Mouse (Mus musculus) embryonic facial prominence, embryonic 15.5 days (tissue): ENCODE data around the gene Ccp110. TPM values are rescaled to one million over a fixed set of nuclear protein-coding genes. Genes with fewer than 3 reads are reported as not detected.

Experiments
- ATAC-seq: fragments of 200-750 bp; cut with Nextera tagmentation; 2 replicates; pipeline ENCODE4 v1.8.0; 2017; ENCODE audit warnings: low read depth, moderate TSS enrichment; ENCODE audit not compliant: insufficient number of reproducible peaks, low FRiP score, low TSS enrichment
- H3K27ac ChIP-seq: fragments of 300-500 bp; sonication (generic); replicated peaks from 2 replicates; pipeline ENCODE4 v1.5.1; 2015; ENCODE audit warnings: mild to moderate bottlenecking, inconsistent platforms
- H3K27me3 ChIP-seq: fragments of 300-500 bp; sonication (generic); 2 replicates; pipeline ENCODE4 v1.6.1; 2015; ENCODE audit warnings: inconsistent platforms
- H3K36me3 ChIP-seq: fragments of 300-500 bp; sonication (generic); 2 replicates; pipeline ENCODE4 v1.6.1; 2015; ENCODE audit warnings: mild to moderate bottlenecking, inconsistent platforms
- H3K4me1 ChIP-seq: fragments of 300-500 bp; sonication (generic); 2 replicates; pipeline ENCODE4 v1.6.1; 2015; ENCODE audit warnings: inconsistent platforms
- H3K4me2 ChIP-seq: fragments of 300-500 bp; sonication (generic); replicated peaks from 2 replicates; pipeline ENCODE4 v1.6.1; 2015; ENCODE audit warnings: mild to moderate bottlenecking, inconsistent platforms
- H3K4me3 ChIP-seq: fragments of 300-500 bp; sonication (generic); replicated peaks from 2 replicates; pipeline ENCODE4 v1.5.1; 2015; ENCODE audit warnings: mild to moderate bottlenecking, inconsistent platforms
- H3K9ac ChIP-seq: fragments of 300-500 bp; sonication (generic); 2 replicates; pipeline ENCODE4 v1.6.1; 2015; ENCODE audit warnings: inconsistent platforms
- H3K9me3 ChIP-seq: fragments of 300-500 bp; sonication (generic); replicated peaks from 2 replicates; pipeline ENCODE4 v1.6.1; 2016; ENCODE audit warnings: inconsistent platforms
- WGBS: fragments of 180-500 bp; shearing (Covaris S2); methylation state at CpG from one replicate; pipeline ENCODE4 v1.1.7; 2015; 5-methylcytosine and 5-hydroxymethylcytosine counted together
- polyA plus RNA-seq: library from polyadenylated mRNA; unstranded; fragments of >200 nt; fragmentation: Nextera tagmentation; extraction: Ambion mirVana; gene quantifications from 2 replicates; pipeline ENCODE4 v1.2.1, GENCODE M21; 2015

The Ccp110 gene
- polyA plus RNA-seq, 1 experiment from 2014 or later, result 26.3 TPM

DNA sequence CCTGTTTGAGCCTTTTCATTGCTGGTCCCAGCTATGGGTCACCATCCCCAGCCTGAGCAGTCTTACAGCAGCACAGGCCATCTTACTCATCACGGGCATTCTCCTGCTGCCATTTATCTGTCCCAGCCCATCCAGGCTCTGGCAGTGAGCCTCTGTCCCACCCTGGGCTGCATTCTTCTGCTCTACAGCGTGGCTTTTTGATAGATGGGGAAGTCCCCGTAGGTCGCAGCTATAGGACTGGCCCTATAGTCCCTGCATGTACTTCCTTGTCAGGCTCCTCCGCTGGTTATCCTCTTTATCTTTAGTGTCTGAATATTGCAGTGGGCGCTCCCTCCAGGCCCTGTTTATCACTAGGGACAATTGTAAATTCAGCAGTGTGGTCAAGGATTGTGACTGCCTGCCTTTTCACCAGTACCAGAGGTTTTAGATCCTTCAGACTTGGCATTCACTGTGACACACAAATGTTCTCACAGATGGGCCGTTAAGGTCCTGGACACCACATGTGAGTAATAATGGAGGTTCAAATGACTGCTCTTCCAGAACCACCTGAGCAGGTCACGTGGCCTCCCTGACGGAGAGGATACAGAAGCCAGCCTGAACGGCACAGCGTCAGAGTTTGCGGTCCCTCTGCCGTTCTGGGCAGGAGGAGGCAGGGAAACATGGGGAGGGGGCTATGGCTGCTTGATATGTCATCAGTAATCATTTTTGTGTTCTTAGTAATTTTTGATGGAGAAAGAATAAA lies 16.7 kb downstream of the Ccp110 start:
- H3K36me3 ChIP-seq, result peaks cover 80% of the 10 kb centered on the region

DNA sequence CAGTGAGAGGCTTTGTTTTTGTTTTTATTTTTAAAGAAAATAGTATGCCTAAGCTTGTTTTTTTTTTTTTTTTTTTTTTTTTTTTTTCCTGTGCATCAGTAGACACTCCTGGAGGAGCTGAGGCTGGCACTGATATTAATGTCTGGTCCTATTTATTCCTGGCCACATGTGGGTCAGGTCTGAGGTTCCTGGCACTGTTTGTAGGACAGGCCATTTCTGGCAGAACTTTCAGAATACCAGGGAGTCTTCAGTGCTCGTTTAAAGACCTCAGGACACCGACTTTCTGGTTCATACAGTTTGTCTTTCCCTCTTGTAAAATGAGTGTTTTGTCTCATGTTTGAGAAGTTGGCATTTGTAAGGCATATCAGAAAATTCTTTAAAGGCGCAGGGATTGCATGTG lies 19.4 kb downstream of the Ccp110 start:
- ATAC-seq, result no peak
- Histone ChIP-seq H3K4me2 (no peak overlapping the region), H3K27ac (no peak overlapping the region), H3K4me1 (no peaks in the 10 kb centered on the region), H3K9me3 (no peaks in the 10 kb centered on the region), H3K4me3 (no peak overlapping the region), H3K36me3 (peaks cover 59% of the 10 kb centered on the region), H3K27me3 (no peaks in the 10 kb centered on the region), H3K9ac (no peak overlapping the region)
- WGBS, result 86% methylated on average over 3 of the region's 3 CpGs

More for the DNA sequence above, 16.7 kb downstream of the Ccp110 start:
- WGBS, result 90% methylated on average over 13 of the region's 13 CpGs
- ATAC-seq, result no peak
- no peak overlapping the region for H3K9ac ChIP-seq
- no peaks in the 10 kb centered on the region for H3K27me3 ChIP-seq
- H3K4me2 ChIP-seq, result no peak overlapping the region
- H3K9me3 ChIP-seq, result no peaks in the 10 kb centered on the region
- H3K4me1 ChIP-seq, result no peaks in the 10 kb centered on the region
- H3K4me3 ChIP-seq, result no peak overlapping the region
- H3K27ac ChIP-seq, result no peak overlapping the region

DNA sequence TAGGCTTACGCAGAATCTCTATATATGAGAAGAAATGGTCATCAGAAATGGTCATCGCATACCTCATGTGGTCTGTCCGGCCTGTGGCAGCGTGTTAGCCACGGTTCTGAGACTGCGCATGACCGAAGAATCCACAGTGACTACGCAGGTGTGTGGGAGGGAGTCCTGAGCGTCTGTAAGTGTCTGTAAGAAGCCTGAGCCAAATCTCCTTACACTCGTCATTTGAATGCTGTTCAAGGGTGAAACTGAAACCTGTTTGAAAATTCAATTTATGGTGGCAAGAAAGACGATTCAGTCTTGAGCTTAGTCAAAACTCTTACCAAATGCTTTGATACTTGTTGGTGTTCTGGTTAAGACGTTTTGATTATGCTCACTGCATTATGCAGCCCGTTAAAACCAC lies 20.9 kb downstream of the Ccp110 start:
- WGBS, result 89% methylated on average over 13 of the region's 13 CpGs
- Histone ChIP-seq H3K27me3 (no peaks in the 10 kb centered on the region), H3K9ac (no peak overlapping the region), H3K4me3 (no peak overlapping the region), H3K4me2 (no peak overlapping the region), H3K36me3 (peaks cover 45% of the 10 kb centered on the region), H3K27ac (no peak overlapping the region), H3K9me3 (no peaks in the 10 kb centered on the region), H3K4me1 (no peaks in the 10 kb centered on the region)
- no peak for ATAC-seq

DNA sequence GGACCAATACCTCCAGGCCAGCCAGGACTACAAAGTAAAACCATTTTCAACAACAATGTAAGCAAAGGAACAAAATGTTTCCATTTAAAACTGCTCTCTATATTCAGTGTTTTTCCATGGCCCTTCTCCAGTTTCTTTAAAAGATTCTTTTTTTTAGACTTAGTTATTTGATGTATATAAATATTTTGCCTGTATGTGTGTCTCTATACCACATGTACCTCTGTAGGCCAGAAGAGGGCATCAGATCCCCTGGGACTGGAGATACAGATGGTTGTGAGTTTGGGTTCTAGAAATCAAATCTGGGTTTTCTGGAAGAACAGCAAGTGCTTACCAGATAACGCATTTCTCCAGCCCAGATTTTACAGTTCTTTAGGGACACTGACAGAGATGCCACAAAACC lies 26.4 kb downstream of the Ccp110 start:
- H3K27ac ChIP-seq, result no peak overlapping the region
- ATAC-seq, result no peak
- peaks cover 9% of the 10 kb centered on the region; the same call in 1 of the 2 replicates for H3K36me3 ChIP-seq
- 70% methylated on average over 1 of the region's 1 CpGs for WGBS
- H3K4me3 ChIP-seq, result no peak overlapping the region
- H3K9ac ChIP-seq, result no peak overlapping the region
- H3K27me3 ChIP-seq, result no peaks in the 10 kb centered on the region
- peaks cover 10% of the 10 kb centered on the region for H3K4me1 ChIP-seq
- H3K9me3 ChIP-seq, result no peaks in the 10 kb centered on the region
- H3K4me2 ChIP-seq, result no peak overlapping the region

DNA sequence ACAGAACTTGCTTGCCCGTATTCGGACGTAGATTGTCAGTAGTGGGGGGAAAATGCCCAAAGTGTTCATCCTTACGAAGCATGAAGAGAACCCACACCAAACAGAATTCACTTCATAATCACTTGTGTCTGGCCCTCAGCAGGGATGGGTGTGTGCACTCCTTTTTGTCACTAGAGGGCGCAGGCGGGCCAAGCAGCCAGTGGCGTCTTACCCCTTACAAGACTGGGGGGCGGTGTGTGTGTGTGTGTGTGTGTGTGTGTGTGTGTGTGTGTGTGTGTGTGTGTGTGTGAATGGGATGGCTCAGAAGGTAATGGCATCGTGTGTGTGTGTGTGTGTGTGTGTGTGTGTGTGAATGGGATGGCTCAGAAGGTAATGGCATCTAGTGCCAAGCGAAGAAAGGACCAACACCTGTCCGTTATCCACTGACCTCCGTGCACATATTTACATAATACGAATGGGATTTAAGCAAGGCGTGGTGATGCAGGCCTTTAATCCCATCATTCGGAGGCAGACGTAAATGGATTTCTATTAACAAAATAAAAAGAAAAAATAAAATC lies 27.7 kb downstream of the Ccp110 start, which contains the start of gene Vps35l:
Gene Vps35l, plus strand, starts transcription at position 252 of the 557 bp plus-strand sequence.
- peak; percentile 90 for ATAC-seq
- under 1% methylated on average over 16 of the region's 16 CpGs for WGBS

DNA sequence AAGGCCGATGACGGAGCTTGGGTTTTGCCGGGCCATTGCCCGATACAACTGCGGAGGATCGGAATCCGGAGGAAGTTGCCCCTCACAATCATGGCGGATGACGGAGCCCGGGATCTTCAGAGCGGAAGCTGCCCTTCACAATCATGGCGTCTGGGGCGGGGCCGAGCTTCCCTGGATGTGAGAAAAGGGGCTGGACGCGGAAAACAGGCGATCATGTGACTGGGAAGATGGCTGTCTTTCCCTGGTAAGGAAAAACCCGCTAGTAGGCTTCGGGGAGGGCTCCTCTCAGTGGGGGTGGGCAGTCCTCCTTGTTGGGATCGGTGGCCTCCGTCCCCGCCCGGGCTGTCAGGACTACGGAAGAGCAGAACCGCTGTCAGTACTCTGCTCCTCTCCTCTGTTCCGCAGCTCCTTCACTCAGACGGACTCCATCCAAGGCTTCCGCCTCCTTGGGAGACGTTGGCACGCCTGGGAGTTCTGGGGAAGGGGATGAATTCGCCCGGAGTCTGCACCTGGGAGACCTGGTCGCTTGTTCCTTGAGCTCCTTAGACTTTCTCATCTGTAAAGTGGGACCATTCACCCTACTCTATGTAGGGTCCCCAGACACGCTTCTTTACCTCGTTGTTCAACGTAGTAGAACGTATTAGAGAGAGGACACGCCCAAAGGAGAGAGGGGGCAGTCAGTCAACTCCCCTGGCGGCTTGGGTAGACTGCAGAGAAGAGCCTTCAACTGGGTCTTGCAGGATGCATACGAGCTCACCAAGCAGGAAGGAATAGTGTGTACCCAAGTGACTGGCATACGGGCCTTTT lies 28.4 kb downstream of the Ccp110 start:
- peak overlapping the region; percentile 69 for H3K27ac ChIP-seq
- peak; percentile 95 for ATAC-seq
- WGBS, result 3% methylated on average over 41 of the region's 41 CpGs

More for the DNA sequence above, 27.7 kb downstream of the Ccp110 start, which contains the start of gene Vps35l:
- Histone ChIP-seq H3K9ac (peak within 1 kb of the TSS; percentile 55), H3K9me3 (no peaks in the 10 kb centered on the region), H3K4me1 (peaks cover 10% of the 10 kb centered on the region), H3K36me3 (peaks cover 7% of the 10 kb centered on the region), H3K27me3 (no peaks in the 10 kb centered on the region), H3K4me3 (peak within 1 kb of the TSS; percentile 77), H3K27ac (peak within 1 kb of the TSS; percentile 69), H3K4me2 (peak within 1 kb of the TSS; percentile 79)

DNA sequence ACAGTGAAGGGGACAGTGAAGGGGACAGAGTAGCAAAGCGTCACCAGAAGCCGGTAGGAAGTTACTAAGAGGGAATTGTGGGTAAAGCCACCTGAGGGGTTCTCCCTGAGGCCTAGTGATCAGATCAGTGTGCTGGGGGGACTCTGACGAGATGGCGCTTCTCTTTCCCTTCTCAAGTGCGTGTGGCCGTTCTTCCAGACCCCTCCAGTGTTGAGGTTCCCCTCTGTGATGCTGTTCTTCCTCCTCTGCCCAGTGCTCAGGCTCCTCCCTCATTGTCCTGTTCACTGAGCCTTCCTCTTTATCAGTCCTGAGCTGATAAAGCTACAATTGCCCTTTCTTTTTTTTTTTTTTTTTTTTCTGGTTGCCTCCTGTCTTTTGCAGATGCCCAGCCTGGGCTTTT lies 29.9 kb downstream of the Ccp110 start:
- Histone ChIP-seq H3K4me2 (no peak overlapping the region), H3K27me3 (no peaks in the 10 kb centered on the region), H3K27ac (no peak overlapping the region), H3K36me3 (peaks cover 28% of the 10 kb centered on the region), H3K4me1 (peaks cover 10% of the 10 kb centered on the region), H3K4me3 (no peak overlapping the region), H3K9me3 (no peaks in the 10 kb centered on the region), H3K9ac (no peak overlapping the region)
- no peak for ATAC-seq
- 83% methylated on average over 6 of the region's 6 CpGs for WGBS

More for the DNA sequence above, 28.4 kb downstream of the Ccp110 start:
- Histone ChIP-seq H3K9me3 (no peaks in the 10 kb centered on the region), H3K4me2 (peak overlapping the region; percentile 79), H3K4me3 (peak overlapping the region; percentile 77), H3K9ac (peak overlapping the region; percentile 55), H3K36me3 (peaks cover 14% of the 10 kb centered on the region), H3K27me3 (no peaks in the 10 kb centered on the region), H3K4me1 (peaks cover 10% of the 10 kb centered on the region)

DNA sequence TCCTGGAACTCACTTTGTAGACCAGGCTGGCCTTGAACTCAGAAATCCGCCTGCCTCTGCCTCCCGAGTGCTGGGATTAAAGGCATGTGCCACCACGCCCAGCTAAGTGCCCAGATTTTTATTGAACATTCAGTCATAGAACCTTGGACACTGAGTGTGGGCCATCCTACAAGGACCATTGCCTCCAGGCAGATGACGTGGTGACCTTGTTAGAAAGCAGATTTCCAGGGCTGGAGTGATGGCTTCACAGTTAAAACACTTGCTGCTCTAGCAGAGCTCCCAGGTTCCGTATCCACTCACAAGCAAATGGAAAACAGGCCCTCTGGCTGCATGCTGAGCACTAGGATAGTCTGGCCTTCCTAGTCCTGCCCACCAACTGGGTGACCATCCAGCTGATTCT lies 32.4 kb downstream of the Ccp110 start:
- Histone ChIP-seq H3K36me3 (peaks cover 53% of the 10 kb centered on the region), H3K27me3 (no peaks in the 10 kb centered on the region), H3K9ac (no peak overlapping the region), H3K4me3 (no peak overlapping the region), H3K4me2 (no peak overlapping the region), H3K27ac (no peak overlapping the region), H3K4me1 (peaks cover 10% of the 10 kb centered on the region), H3K9me3 (no peaks in the 10 kb centered on the region)
- no peak for ATAC-seq
- WGBS, result 92% methylated on average over 5 of the region's 5 CpGs

DNA sequence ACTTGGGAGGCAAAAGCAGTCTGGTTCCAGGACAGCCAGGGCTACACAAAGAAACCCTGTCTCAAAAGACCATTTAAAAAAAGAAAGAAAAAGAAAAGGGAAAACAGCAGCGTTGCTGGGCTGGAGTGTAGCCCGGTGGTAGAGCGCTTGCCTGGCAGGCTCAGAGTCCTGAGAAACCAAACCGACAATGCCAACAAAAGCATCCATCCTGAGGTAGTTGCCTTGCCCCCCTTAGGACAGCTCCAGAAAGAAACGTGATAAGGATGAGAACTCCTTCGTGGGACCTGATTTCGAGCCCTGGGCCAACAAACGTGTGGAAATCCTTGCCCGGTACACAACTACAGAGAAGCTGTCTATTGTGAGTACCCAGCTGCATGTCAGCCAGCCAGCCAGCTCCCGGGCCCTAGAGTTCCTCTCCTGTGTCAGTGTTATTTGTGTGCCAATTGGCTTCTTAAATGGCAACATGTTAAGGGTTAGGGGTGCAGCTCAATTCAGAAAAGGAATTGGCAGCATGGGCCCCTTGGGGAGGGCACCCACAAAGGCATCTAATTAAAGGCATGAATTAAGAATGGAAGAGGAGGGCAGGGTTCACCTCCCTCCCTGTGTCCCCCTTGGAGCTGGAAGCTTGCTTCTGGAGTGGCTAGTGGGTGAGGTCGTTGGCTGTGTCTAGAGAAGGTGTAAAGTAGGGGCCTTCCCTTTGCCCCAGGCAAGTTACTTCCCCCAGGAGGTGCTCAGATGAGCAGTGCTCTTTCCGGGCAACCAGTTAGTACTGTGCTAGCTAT lies 35.7 kb downstream of the Ccp110 start:
- 89% methylated on average over 12 of the region's 12 CpGs for WGBS
- ATAC-seq, result no peak
- Histone ChIP-seq H3K27me3 (no peaks in the 10 kb centered on the region), H3K27ac (no peak overlapping the region), H3K9ac (no peak overlapping the region), H3K9me3 (no peaks in the 10 kb centered on the region), H3K4me3 (no peak overlapping the region), H3K4me1 (no peaks in the 10 kb centered on the region), H3K36me3 (peaks cover 79% of the 10 kb centered on the region), H3K4me2 (no peak overlapping the region)

DNA sequence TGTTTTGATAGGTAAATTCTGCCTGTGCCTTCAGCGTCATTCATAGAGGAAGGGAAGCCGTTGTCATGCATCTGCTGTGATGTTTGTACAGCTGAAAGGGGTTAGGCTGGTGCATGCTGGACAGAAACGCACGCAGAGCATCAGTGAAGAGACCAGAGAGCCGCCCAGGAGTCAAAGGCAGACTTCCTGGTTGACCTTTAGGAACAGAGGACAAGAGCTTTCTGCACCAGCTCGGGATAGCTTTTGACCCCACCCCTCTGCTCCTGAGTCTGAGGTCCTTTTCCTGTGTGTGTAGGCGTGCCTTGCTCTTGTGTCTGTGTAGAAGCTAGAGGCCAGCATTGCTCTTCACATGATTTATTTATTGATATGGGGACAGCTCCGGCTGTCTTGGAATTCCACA lies 37.4 kb downstream of the Ccp110 start:
- Histone ChIP-seq H3K4me2 (no peak overlapping the region), H3K27ac (no peak overlapping the region), H3K4me1 (no peaks in the 10 kb centered on the region), H3K36me3 (peaks cover 85% of the 10 kb centered on the region), H3K9ac (no peak overlapping the region), H3K9me3 (no peaks in the 10 kb centered on the region), H3K27me3 (no peaks in the 10 kb centered on the region), H3K4me3 (no peak overlapping the region)
- WGBS, result 53% methylated on average over 8 of the region's 8 CpGs
- no peak for ATAC-seq

DNA sequence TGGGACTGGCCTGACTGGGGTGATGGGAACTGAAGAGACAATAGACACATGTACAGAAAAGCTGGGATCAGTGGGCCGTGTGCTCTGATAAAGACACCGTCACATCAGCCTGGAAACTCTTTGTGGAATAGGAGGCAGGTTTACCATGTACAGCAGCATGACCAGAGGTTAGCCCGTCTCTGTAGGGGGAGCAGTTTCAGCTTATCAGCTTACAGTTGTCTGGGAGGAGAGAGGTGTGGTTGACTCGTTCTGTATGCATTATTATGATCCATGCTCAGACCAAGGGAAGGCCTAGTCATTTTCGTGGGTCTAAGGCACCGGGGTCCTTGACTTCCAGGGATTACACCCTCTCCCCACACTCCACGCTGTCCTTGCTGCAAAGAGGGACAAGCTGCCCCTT lies 39.3 kb downstream of the Ccp110 start:
- WGBS, result 86% methylated on average over 7 of the region's 7 CpGs
- H3K4me2 ChIP-seq, result no peak overlapping the region
- H3K36me3 ChIP-seq, result peaks cover 85% of the 10 kb centered on the region
- no peaks in the 10 kb centered on the region for H3K9me3 ChIP-seq
- no peaks in the 10 kb centered on the region for H3K27me3 ChIP-seq
- H3K4me1 ChIP-seq, result no peaks in the 10 kb centered on the region
- H3K9ac ChIP-seq, result no peak overlapping the region
- H3K4me3 ChIP-seq, result no peak overlapping the region
- ATAC-seq, result no peak
- no peak overlapping the region for H3K27ac ChIP-seq
